In genomic region chr10:80843931-80844547, GRCm38 (mm10) we compare ENCODE assay signal across 8 mouse cellular contexts. TPM values are rescaled to one million over a fixed set of nuclear protein-coding genes. Genes with fewer than 3 reads are reported as not detected.
DNase-seq lines count a peak whose midpoint lies in the region; ATAC-seq and TF ChIP-seq lines count a peak whose summit lies in the region.

TSS of gene Lingo3 (minus strand) at chr10:80844039.

- DNase-seq in heart, adult 2 months = peak in 1 of 2 experiments; percentile 40
- no peak for DNase-seq in heart, adult 11 months
- DNase-seq in adrenal gland, adult 8-10 months = no peak
- peak; percentile 32 for DNase-seq in induced T-regulatory cell, adult 2 months (ENCODE audit: low read depth)
- DNase-seq in B cell, adult 2 months = no peak

- H3K9me3 ChIP-seq in embryonic facial prominence, embryonic 15.5 days (replicated peaks) = no peaks in the 10 kb centered on the region
- H3K9me3 ChIP-seq in liver, embryonic 16.5 days (replicated peaks; ENCODE audit: control insufficient read depth, low read length) = no peaks in the 10 kb centered on the region
- H3K9me3 ChIP-seq in stomach, embryonic 14.5 days (ENCODE audit: control insufficient read depth, low read depth, low read length) = no peaks in the 10 kb centered on the region

- no peak for TF ChIP-seq CTCF in heart, adult 2 months (IDR thresholded peaks at IDR 0.05)

- H3K4me3 ChIP-seq in heart, adult 2 months = peak within 1 kb of the TSS; percentile 35
- peak within 1 kb of the TSS; percentile 50 for H3K4me3 ChIP-seq in embryonic facial prominence, embryonic 15.5 days (replicated peaks)
- H3K4me3 ChIP-seq in liver, embryonic 16.5 days (ENCODE audit: low read depth, low read length) = peak within 1 kb of the TSS; percentile 21; the same call in 1 of the 2 replicates
- H3K4me3 ChIP-seq in stomach, embryonic 14.5 days (ENCODE audit: low read depth, low read length) = peak within 1 kb of the TSS; percentile 33

- peak within 1 kb of the TSS; percentile 91 for H3K4me2 ChIP-seq in embryonic facial prominence, embryonic 15.5 days (replicated peaks)
- peak within 1 kb of the TSS; percentile 35; the same call in 1 of the 2 replicates for H3K4me2 ChIP-seq in liver, embryonic 16.5 days (ENCODE audit: low read depth, low read length)
- H3K4me2 ChIP-seq in stomach, embryonic 14.5 days (replicated peaks; ENCODE audit: low read depth, low read length) = peak within 1 kb of the TSS; percentile 70

- 6% methylated on average over 51 of the region's 51 CpGs for WGBS in heart, adult 2 months
- 3% methylated on average over 46 of the region's 51 CpGs for WGBS in embryonic facial prominence, embryonic 15.5 days
- 5% methylated on average over 42 of the region's 51 CpGs for WGBS in liver, embryonic 16.5 days (ENCODE audit: insufficient replicate concordance)
- 4% methylated on average over 51 of the region's 51 CpGs for WGBS in stomach, embryonic 14.5 days

- no peaks in the 10 kb centered on the region for H3K79me2 ChIP-seq in heart, adult 2 months (replicated peaks; ENCODE audit: control insufficient read depth, insufficient read depth, low read length)

- H3K27me3 ChIP-seq in heart, adult 2 months (ENCODE audit: control insufficient read depth, insufficient read depth, low read length) = no peaks in the 10 kb centered on the region
- H3K27me3 ChIP-seq in embryonic facial prominence, embryonic 15.5 days = peaks cover 39% of the 10 kb centered on the region
- peaks cover 55% of the 10 kb centered on the region for H3K27me3 ChIP-seq in liver, embryonic 16.5 days (ENCODE audit: control insufficient read depth, insufficient read depth, low read depth, low read length)
- peaks cover 37% of the 10 kb centered on the region for H3K27me3 ChIP-seq in stomach, embryonic 14.5 days (ENCODE audit: control insufficient read depth, insufficient read depth, low read length)

- intact Hi-C loops in heart, adult 2 months (cut with DNase I) = no loop called here

- H3K27ac ChIP-seq in heart, adult 2 months = no peak within 1 kb of the TSS; the same call in 1 of the 2 replicates
- H3K27ac ChIP-seq in embryonic facial prominence, embryonic 15.5 days (replicated peaks) = no peak within 1 kb of the TSS
- H3K27ac ChIP-seq in liver, embryonic 16.5 days (ENCODE audit: low read length) = no peak within 1 kb of the TSS
- no peak within 1 kb of the TSS for H3K27ac ChIP-seq in stomach, embryonic 14.5 days (ENCODE audit: low read length)

- ATAC-seq in embryonic facial prominence, embryonic 15.5 days (ENCODE audit: insufficient number of reproducible peaks, low FRiP score, low TSS enrichment, low read depth) = no peak
- no peak for ATAC-seq in liver, embryonic 16.5 days (ENCODE audit: low read depth)
- no peak for ATAC-seq in stomach, embryonic 14.5 days (ENCODE audit: insufficient number of reproducible peaks, insufficient read depth, low FRiP score, low read depth)

- no peaks in the 10 kb centered on the region for H3K36me3 ChIP-seq in heart, adult 2 months (ENCODE audit: control insufficient read depth, insufficient read depth, low read length)
- no peaks in the 10 kb centered on the region for H3K36me3 ChIP-seq in embryonic facial prominence, embryonic 15.5 days
- no peaks in the 10 kb centered on the region for H3K36me3 ChIP-seq in liver, embryonic 16.5 days (ENCODE audit: control insufficient read depth, insufficient read depth)
- H3K36me3 ChIP-seq in stomach, embryonic 14.5 days (ENCODE audit: control insufficient read depth, insufficient read depth, low read length) = no peaks in the 10 kb centered on the region

- no peaks in the 10 kb centered on the region; the same call in 1 of the 2 replicates for H3K4me1 ChIP-seq in heart, adult 2 months (ENCODE audit: control insufficient read depth, insufficient read depth, low read length)
- H3K4me1 ChIP-seq in embryonic facial prominence, embryonic 15.5 days = peaks cover 11% of the 10 kb centered on the region
- H3K4me1 ChIP-seq in liver, embryonic 16.5 days (ENCODE audit: control insufficient read depth, low read depth, low read length) = peaks cover 11% of the 10 kb centered on the region
- H3K4me1 ChIP-seq in stomach, embryonic 14.5 days (ENCODE audit: control insufficient read depth, insufficient read depth, low read length) = 0 out of 2 replicates have a peak, but pooled peaks cover 8% of the 10 kb centered on the region

- TF ChIP-seq EP300 in heart, adult 2 months (IDR thresholded peaks at IDR 0.05; ENCODE audit: insufficient read depth, low read depth, low read length) = no peak

- TF ChIP-seq POLR2A in heart, adult 2 months (IDR thresholded peaks at IDR 0.05; ENCODE audit: insufficient read depth, low read depth, low read length) = no peak

- H3K9ac ChIP-seq in heart, adult 2 months (ENCODE audit: low read depth, low read length) = peak within 1 kb of the TSS; percentile 42
- H3K9ac ChIP-seq in embryonic facial prominence, embryonic 15.5 days = peak within 1 kb of the TSS; percentile 35
- no peak within 1 kb of the TSS for H3K9ac ChIP-seq in liver, embryonic 16.5 days (ENCODE audit: low read depth, low read length)
- H3K9ac ChIP-seq in stomach, embryonic 14.5 days (replicated peaks; ENCODE audit: low read depth, low read length) = peak within 1 kb of the TSS; percentile 22

RNA-seq across cellular contexts. Expression of gene Lingo3, which starts in this region (rescaled TPM):
- total RNA-seq in heart, adult 2 months (2021) = 10 to 100 TPM; 10.7 to 15.8 TPM
- 12.0 and 15.1 TPM in 2 replicates for polyA plus RNA-seq in heart, adult 2 months (2012; rRNA removed)
- 10 to 100 TPM in 3 of 4 experiments, 1 to 10 TPM in 1; 8.4 to 21.5 (median 15.9) TPM for total RNA-seq in adrenal gland, adult 8-10 months (2022)
- polyA plus RNA-seq in embryonic facial prominence, embryonic 15.5 days (2015; fragmentation: Nextera tagmentation; extraction: Ambion mirVana) = 2.2 and 2.5 TPM in 2 replicates
- polyA plus RNA-seq in liver, embryonic 16.5 days (2015; fragmentation: Nextera tagmentation; extraction: Ambion mirVana) = not detected in 2 replicates
- 0.07 and 0.23 TPM in 2 replicates for polyA plus RNA-seq in stomach, embryonic 14.5 days (2014; fragmentation: Nextera tagmentation; extraction: Ambion mirVana)

Comparison
In these comparisons a context has a peak if more than half of its experiments do, and no peak if none do; other contexts are left out.
1. H3K4me2 ChIP-seq: peak in every context shown above with its lines; median percentile 91 in embryonic facial prominence, embryonic 15.5 days; 70 in stomach, embryonic 14.5 days; 35 in liver, embryonic 16.5 days.